ENCODE assay signal across 35 mouse cellular contexts in the genomic region with DNA sequence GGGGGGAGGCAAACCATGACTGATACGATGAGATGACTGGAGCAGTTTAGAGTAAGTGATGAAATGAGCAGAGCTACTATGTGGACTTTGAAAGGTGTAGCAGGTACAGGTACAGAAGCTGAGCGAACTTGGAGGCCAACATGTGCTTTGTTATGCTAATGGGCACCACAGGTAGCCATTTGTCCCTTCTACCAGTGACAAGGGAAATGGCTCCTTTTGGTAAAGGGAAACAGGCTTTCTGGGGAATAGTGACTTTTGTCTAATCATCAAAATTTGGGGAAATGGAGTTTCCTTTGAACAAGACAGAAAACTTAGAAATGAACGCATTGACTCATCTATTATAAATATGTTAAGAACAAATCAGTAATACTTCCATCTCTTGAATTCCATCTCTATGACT.
"Had no signal": no experiment of that assay in that cellular context is flagged by ENCODE, and none has a peak within 500 bp of the region (broad histone marks: within the 10 kb centered on the region; RNA-seq: fewer than 3 reads in every experiment).

No protein-coding gene starts in this region.

- H3K27ac ChIP-seq: heart, embryonic 10.5 days; heart, embryonic 13.5 days; heart, embryonic 15.5 days; hindbrain, embryonic 10.5 days; hindbrain, embryonic 12.5 days; hindbrain, embryonic 13.5 days; hindbrain, embryonic 14.5 days; hindbrain, embryonic 15.5 days; hindbrain, postnatal 0 days; intestine, embryonic 15.5 days; kidney, embryonic 15.5 days; kidney, postnatal 0 days; layer of hippocampus, adult 2 months; left cerebral cortex, adult 2 months had no signal

- H3K4me3 ChIP-seq: heart, embryonic 10.5 days; heart, embryonic 12.5 days; heart, embryonic 13.5 days; heart, embryonic 15.5 days; hindbrain, embryonic 10.5 days; hindbrain, embryonic 12.5 days; hindbrain, embryonic 13.5 days; hindbrain, embryonic 15.5 days; intestine, embryonic 15.5 days; kidney, embryonic 15.5 days; layer of hippocampus, adult 2 months; left cerebral cortex, adult 2 months had no signal

- H3K4me2 ChIP-seq: heart, embryonic 11.5 days; heart, embryonic 12.5 days; heart, embryonic 13.5 days; heart, embryonic 15.5 days; hindbrain, embryonic 12.5 days; hindbrain, embryonic 13.5 days; hindbrain, embryonic 14.5 days; hindbrain, embryonic 15.5 days; intestine, embryonic 15.5 days; kidney, embryonic 15.5 days had no signal

- ATAC-seq: hindbrain, embryonic 16.5 days; hindbrain, postnatal 0 days; inflammation-experienced regulatory T-cells, adult 6 months; intestine, embryonic 15.5 days; intestine, embryonic 16.5 days; intestine, postnatal 0 days had no signal

- H3K36me3 ChIP-seq: heart, embryonic 10.5 days; heart, embryonic 12.5 days; heart, embryonic 13.5 days; heart, embryonic 15.5 days; hindbrain, embryonic 10.5 days; hindbrain, embryonic 12.5 days; hindbrain, embryonic 13.5 days; hindbrain, embryonic 15.5 days; intestine, embryonic 15.5 days; kidney, embryonic 15.5 days had no signal

- H3K9me3 ChIP-seq: heart, embryonic 10.5 days; heart, embryonic 12.5 days; heart, embryonic 13.5 days; heart, embryonic 15.5 days; hindbrain, embryonic 10.5 days; hindbrain, embryonic 12.5 days; hindbrain, embryonic 13.5 days; hindbrain, embryonic 15.5 days; intestine, embryonic 15.5 days; kidney, embryonic 15.5 days had no signal

- H3K9ac ChIP-seq: heart, embryonic 12.5 days; heart, embryonic 13.5 days; heart, embryonic 15.5 days; hindbrain, embryonic 12.5 days; hindbrain, embryonic 13.5 days; hindbrain, embryonic 14.5 days; hindbrain, embryonic 15.5 days; intestine, embryonic 15.5 days; kidney, embryonic 15.5 days had no signal

- H3K4me1 ChIP-seq: heart, embryonic 10.5 days; heart, embryonic 12.5 days; heart, embryonic 13.5 days; heart, embryonic 15.5 days; hindbrain, embryonic 10.5 days; hindbrain, embryonic 12.5 days; hindbrain, embryonic 13.5 days; hindbrain, embryonic 15.5 days; intestine, embryonic 15.5 days; kidney, embryonic 15.5 days had no signal

- DNase-seq: heart, postnatal 10 days; heart, postnatal 14 days; heart, postnatal 36 days; heart, postnatal 4 days; kidney, adult 11 months; kidney, adult 18-20 months; kidney, adult 2 months; kidney, adult 9 months; kidney, postnatal 10 days; kidney, postnatal 14 days; kidney, postnatal 25 days; kidney, postnatal 36 days; kidney, postnatal 4 days; layer of hippocampus, adult 9-11 months; layer of hippocampus, postnatal 36 days had no signal

- H3K27me3 ChIP-seq: heart, embryonic 12.5 days; heart, embryonic 13.5 days; heart, embryonic 15.5 days; hindbrain, embryonic 12.5 days; hindbrain, embryonic 15.5 days; intestine, embryonic 15.5 days; kidney, embryonic 15.5 days had no signal
